Mouse (Mus musculus) lung, postnatal 36 days (tissue): ENCODE measurements at regions not wholly inside any gene's neighbourhood (a gene's known extent, or its start where the extent isn't known, plus 50 kb on each side); places are given as distances from the start of the nearest gene placed in this dataset.

Source experiments
- DNase-seq: peaks from one replicate; pipeline ENCODE4 v3.0.0; 2022; ENCODE audit warnings: mixed read lengths

- no peak for DNase-seq
Measured at GRCm38 (mm10) chr8:6577868-6578634, 1472.9 kb upstream of the Slc10a2 start.

- no peak for DNase-seq
Measured at GRCm38 (mm10) chr8:6575241-6575640, 1470.1 kb upstream of the Slc10a2 start.

GRCm38 (mm10) chr8:6573492-6573891, 1468.3 kb upstream of the Slc10a2 start:
- DNase-seq = no peak

- DNase-seq = peak; percentile 85
Measured at GRCm38 (mm10) chr8:6572066-6572665, 1467.0 kb upstream of the Slc10a2 start.

- no peak for DNase-seq
Measured at GRCm38 (mm10) chr8:6550965-6551364, 1445.8 kb upstream of the Slc10a2 start.

- DNase-seq = no peak
Measured at GRCm38 (mm10) chr8:6527171-6527570, 1422.0 kb upstream of the Slc10a2 start.

- no peak for DNase-seq
Measured at GRCm38 (mm10) chr8:6515882-6516682, 1410.9 kb upstream of the Slc10a2 start.

- no peak for DNase-seq
Measured at GRCm38 (mm10) chr8:6492453-6492852, 1387.3 kb upstream of the Slc10a2 start.

GRCm38 (mm10) chr8:6481966-6482365, 1376.8 kb upstream of the Slc10a2 start:
- DNase-seq = no peak

- DNase-seq = peak; percentile 2
Measured at GRCm38 (mm10) chr8:6471089-6471488, 1365.9 kb upstream of the Slc10a2 start.

GRCm38 (mm10) chr8:6456553-6457180, 1351.5 kb upstream of the Slc10a2 start:
- no peak for DNase-seq

- no peak for DNase-seq
Measured at GRCm38 (mm10) chr8:6448301-6448700, 1343.2 kb upstream of the Slc10a2 start.

GRCm38 (mm10) chr8:6439069-6439468, 1333.9 kb upstream of the Slc10a2 start:
- no peak for DNase-seq
